ENCODE assay signal across 19 mouse cellular contexts in the genomic region with DNA sequence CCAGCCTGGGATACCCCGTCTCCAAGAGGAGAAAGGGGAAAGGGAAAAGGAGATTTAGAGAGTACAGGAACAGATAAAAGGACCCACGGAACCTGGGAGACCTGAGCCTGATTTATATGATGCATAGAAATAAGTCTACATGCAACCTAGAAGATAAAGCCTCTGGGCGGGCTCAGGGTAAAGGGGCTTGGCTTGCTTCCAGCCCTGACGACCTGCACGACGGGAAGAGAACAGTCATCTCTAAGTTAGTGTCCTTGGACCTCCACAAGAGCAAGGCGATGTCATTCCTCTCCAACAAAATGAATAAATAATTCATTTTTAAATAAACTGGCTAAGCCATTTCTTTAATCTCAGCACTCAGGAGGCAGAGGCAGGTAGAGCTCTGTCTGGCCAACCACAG. TPM values are rescaled to one million over a fixed set of nuclear protein-coding genes. Genes with fewer than 3 reads are reported as not detected.
"Had no signal": no experiment of that assay in that cellular context is flagged by ENCODE, and none has a peak within 500 bp of the region (broad histone marks: within the 10 kb centered on the region; RNA-seq: fewer than 3 reads in every experiment).

No protein-coding gene starts in this region.

- H3K9me3 ChIP-seq: limb, embryonic 13.5 days; midbrain, embryonic 12.5 days; neural tube, embryonic 13.5 days had no signal

- H3K27me3 ChIP-seq: limb, embryonic 13.5 days; midbrain, embryonic 12.5 days; neural tube, embryonic 13.5 days had no signal

- H3K4me3 ChIP-seq: layer of hippocampus, adult 2 months; limb, embryonic 13.5 days; midbrain, embryonic 12.5 days; neural tube, embryonic 13.5 days had no signal

- H3K27ac ChIP-seq: limb, embryonic 13.5 days; liver, embryonic 14.5 days; midbrain, embryonic 12.5 days; neural tube, embryonic 13.5 days had no signal

- ATAC-seq: midbrain, embryonic 16.5 days had no signal

- H3K4me1 ChIP-seq: limb, embryonic 13.5 days; midbrain, embryonic 12.5 days; neural tube, embryonic 13.5 days had no signal

- DNase-seq: kidney, postnatal 4 days; left cerebral cortex, postnatal 4 days; lung, adult 18-20 months; retina, postnatal 1 day; right cerebral cortex, postnatal 4 days; spleen, adult 18-20 months; thymus, adult 18-20 months; thymus, postnatal 14 days had no signal

- H3K4me2 ChIP-seq: limb, embryonic 13.5 days; midbrain, embryonic 12.5 days; neural tube, embryonic 13.5 days had no signal

- H3K9ac ChIP-seq: limb, embryonic 13.5 days; liver, embryonic 14.5 days; midbrain, embryonic 12.5 days; neural tube, embryonic 13.5 days had no signal

RNA-seq across cellular contexts. Expression of a gene that starts 14.1 kb away (rescaled TPM):
- total RNA-seq: layer of hippocampus, postnatal 10 days; liver, adult 2 months; megakaryocyte-erythroid progenitor cell, adult 5-6 weeks had no signal
- polyA plus RNA-seq: limb, embryonic 13.5 days; liver, adult 2 months; lung, embryonic 16.5 days; midbrain, embryonic 12.5 days; stomach, embryonic 14.5 days had no signal

RNA-seq across cellular contexts. Expression of a gene that starts 14.2 kb away (rescaled TPM):
- total RNA-seq: megakaryocyte-erythroid progenitor cell, adult 5-6 weeks had no signal
- polyA plus RNA-seq: liver, adult 2 months had no signal

RNA-seq across cellular contexts. Expression of a gene that starts 43.6 kb away (rescaled TPM):
- total RNA-seq: megakaryocyte-erythroid progenitor cell, adult 5-6 weeks had no signal
